Comparison of ENCODE assay signal across 24 mouse cellular contexts in the genomic region with DNA sequence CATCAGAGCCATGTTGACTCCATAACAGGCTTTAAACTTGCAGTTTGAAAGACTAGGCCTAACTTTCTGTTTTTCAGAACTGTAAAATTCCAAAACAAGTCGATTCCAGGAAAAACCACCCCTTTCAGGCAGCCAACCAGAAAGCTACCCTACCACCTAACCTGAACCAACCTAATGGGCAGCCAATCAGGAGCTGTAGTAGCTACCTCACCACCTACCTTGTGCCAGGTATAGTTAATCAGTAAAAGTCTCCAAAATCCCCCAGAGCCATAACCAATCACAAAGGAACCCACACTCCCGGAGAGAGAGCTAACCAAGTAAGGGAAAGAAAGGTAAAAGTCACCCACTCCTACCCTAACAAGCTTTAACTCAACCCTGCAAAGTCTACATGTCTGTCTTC. TPM values are rescaled to one million over a fixed set of nuclear protein-coding genes. Genes with fewer than 3 reads are reported as not detected.
DNase-seq lines count a peak whose midpoint lies in the region; ATAC-seq lines count a peak whose summit lies in the region.
"Had no signal": no experiment of that assay in that cellular context is flagged by ENCODE, and none has a peak within 500 bp of the region (broad histone marks: within the 10 kb centered on the region; RNA-seq: fewer than 3 reads in every experiment).

No protein-coding gene starts in this region.

- H3K9me3 ChIP-seq in kidney, embryonic 15.5 days (replicated peaks) = no peaks in the 10 kb centered on the region
- H3K9me3 ChIP-seq in kidney, embryonic 16.5 days (ENCODE audit: low read length) = no peaks in the 10 kb centered on the region
- H3K9me3 ChIP-seq: embryonic facial prominence, embryonic 10.5 days; embryonic facial prominence, embryonic 12.5 days; forebrain, embryonic 13.5 days; forebrain, embryonic 15.5 days; G1E had no signal

- H3K4me1 ChIP-seq in kidney, embryonic 15.5 days = no peaks in the 10 kb centered on the region
- no peaks in the 10 kb centered on the region for H3K4me1 ChIP-seq in kidney, embryonic 16.5 days (ENCODE audit: insufficient read depth, low read length)
- H3K4me1 ChIP-seq: embryonic facial prominence, embryonic 10.5 days; embryonic facial prominence, embryonic 12.5 days; forebrain, embryonic 13.5 days; forebrain, embryonic 15.5 days had no signal

- no peak overlapping the region for H3K27ac ChIP-seq in kidney, embryonic 15.5 days
- H3K27ac ChIP-seq in kidney, embryonic 16.5 days (ENCODE audit: low read length) = no peak overlapping the region
- H3K27ac ChIP-seq: embryonic facial prominence, embryonic 10.5 days; embryonic facial prominence, embryonic 12.5 days; forebrain, embryonic 13.5 days; forebrain, embryonic 15.5 days had no signal

- no peak for ATAC-seq in kidney, embryonic 15.5 days (replicated peaks; ENCODE audit: low FRiP score)
- ATAC-seq in kidney, embryonic 16.5 days (ENCODE audit: low FRiP score, low TSS enrichment) = no peak
- ATAC-seq: activated CD4-positive, CD25-positive, alpha-beta regulatory T cell, adult 4 months; CD4-positive, CD25-positive, alpha-beta regulatory T cell, adult 4 months; forebrain, embryonic 13.5 days; forebrain, embryonic 15.5 days; Patski had no signal

- no peak overlapping the region for H3K4me3 ChIP-seq in kidney, embryonic 15.5 days (replicated peaks)
- H3K4me3 ChIP-seq in kidney, embryonic 16.5 days (ENCODE audit: low read length) = no peak overlapping the region
- H3K4me3 ChIP-seq: embryonic facial prominence, embryonic 10.5 days; embryonic facial prominence, embryonic 12.5 days; forebrain, embryonic 13.5 days; forebrain, embryonic 15.5 days had no signal

- no peak overlapping the region for H3K9ac ChIP-seq in kidney, embryonic 15.5 days
- no peak overlapping the region for H3K9ac ChIP-seq in kidney, embryonic 16.5 days (replicated peaks; ENCODE audit: low read length)
- H3K9ac ChIP-seq: embryonic facial prominence, embryonic 12.5 days; forebrain, embryonic 13.5 days; forebrain, embryonic 15.5 days had no signal

- no peaks in the 10 kb centered on the region for H3K36me3 ChIP-seq in kidney, embryonic 15.5 days
- H3K36me3 ChIP-seq in kidney, embryonic 16.5 days (ENCODE audit: insufficient read depth, low read length) = no peaks in the 10 kb centered on the region
- H3K36me3 ChIP-seq: embryonic facial prominence, embryonic 10.5 days; embryonic facial prominence, embryonic 12.5 days; forebrain, embryonic 15.5 days; G1E had no signal

- 77% methylated on average over 2 of the region's 2 CpGs for WGBS in kidney, embryonic 15.5 days
- WGBS in kidney, embryonic 16.5 days = 75% methylated on average over 2 of the region's 2 CpGs

- H3K4me2 ChIP-seq in kidney, embryonic 15.5 days = no peak overlapping the region
- H3K4me2 ChIP-seq in kidney, embryonic 16.5 days (replicated peaks; ENCODE audit: low read depth, low read length) = no peak overlapping the region
- H3K4me2 ChIP-seq: embryonic facial prominence, embryonic 12.5 days; forebrain, embryonic 13.5 days; forebrain, embryonic 15.5 days had no signal

- no peaks in the 10 kb centered on the region for H3K27me3 ChIP-seq in kidney, embryonic 15.5 days
- H3K27me3 ChIP-seq in kidney, embryonic 16.5 days (ENCODE audit: insufficient read depth, low read length) = no peaks in the 10 kb centered on the region
- H3K27me3 ChIP-seq: CH12.LX; embryonic facial prominence, embryonic 12.5 days; forebrain, embryonic 13.5 days; forebrain, embryonic 15.5 days; Patski had no signal

- DNase-seq in kidney, adult 11 months = peak; percentile 57
- no peak for DNase-seq in kidney, postnatal 4 days
- peak; percentile 8 to 62 for DNase-seq in kidney, adult 8-10 months
- DNase-seq in kidney, postnatal 36 days = peak; percentile 8 to 18
- DNase-seq: adrenal gland, adult 8-10 months; adrenal gland, postnatal 14 days; adrenal gland, postnatal 36 days; B cell, adult 2 months; cerebellum, adult 11-12 months; cerebellum, adult 2 months; cerebellum, adult 9-10 months; cerebellum, postnatal 10 days; cerebellum, postnatal 25 days had no signal

RNA-seq across cellular contexts. Expression of gene Col5a2, which starts 18.4 kb away (rescaled TPM):
- polyA plus RNA-seq in kidney, embryonic 15.5 days (2015; fragmentation: Nextera tagmentation; extraction: Ambion mirVana) = 42.6 and 47.9 TPM in 2 replicates
- 37.2 and 40.5 TPM in 2 replicates for polyA plus RNA-seq in kidney, embryonic 16.5 days (2015; fragmentation: Nextera tagmentation; extraction: Ambion mirVana)
- polyA plus RNA-seq: CD4-positive, CD25-positive, alpha-beta regulatory T cell, adult 4 months; G1E had no signal

Comparison
In these comparisons a context has a peak if more than half of its experiments do, and no peak if none do; other contexts are left out.
1. DNase-seq: peak in kidney, adult 11 months (single experiment), kidney, adult 8-10 months (2 of 2) and kidney, postnatal 36 days (2 of 2); none in kidney, postnatal 4 days (0 of 2).